Mouse (Mus musculus) gonadal fat pad, adult 2 months (tissue): ENCODE results near the gene Stxbp5. TPM values are rescaled to one million over a fixed set of nuclear protein-coding genes. Genes with fewer than 3 reads are reported as not detected.

Source experiments
- DNase-seq: peaks from one replicate; pipeline ENCODE4 v3.0.0-alpha.2; 2012; ENCODE audit warnings: low read depth
- polyA plus RNA-seq: library from polyadenylated mRNA; depleted of rRNA; stranded (reverse); fragments of >200 nt; gene quantifications from 2 replicates; pipeline ENCODE4 v1.2.3, GENCODE M21; 2012; rRNA removed

Gene Stxbp5
- polyA plus RNA-seq, 1 experiment: 11.6 TPM

- DNase-seq: no peak
Measured at GRCm38 (mm10) chr10:9756546-9756945, 144.3 kb downstream of the Stxbp5 start.

GRCm38 (mm10) chr10:9754893-9755541 lies 145.9 kb downstream of the Stxbp5 start:
- DNase-seq: no peak

- no peak for DNase-seq
Measured at GRCm38 (mm10) chr10:9733861-9734260, 167.0 kb downstream of the Stxbp5 start.

GRCm38 (mm10) chr10:9732065-9732749 lies 168.7 kb downstream of the Stxbp5 start:
- DNase-seq: no peak

GRCm38 (mm10) chr10:9722519-9723303 lies 178.2 kb downstream of the Stxbp5 start:
- no peak for DNase-seq

- DNase-seq: no peak
Measured at GRCm38 (mm10) chr10:9720027-9720426, 180.9 kb downstream of the Stxbp5 start.

GRCm38 (mm10) chr10:9718086-9718485 lies 182.8 kb downstream of the Stxbp5 start:
- no peak for DNase-seq

Other genes starting within 250 kb of the Stxbp5 start
- gene Samd5, start 225.9 kb downstream of the Stxbp5 start, polyA plus RNA-seq: 3.1 and 4.5 TPM in 2 replicates